Mouse (Mus musculus) layer of hippocampus, postnatal 10 days (tissue): ENCODE measurements at regions not wholly inside any gene's neighbourhood (a gene's known extent, or its start where the extent isn't known, plus 50 kb on each side); places are given as distances from the start of the nearest gene placed in this dataset.

Source experiments
- DNase-seq, 2 experiments: peaks; one replicate each; pipeline ENCODE4 v3.0.0; 2021; ENCODE audit warnings: low spot score in 2 of 2

GRCm38 (mm10) chr11:17324651-17325050 lies 67.3 kb downstream of the C1d start:
- DNase-seq = no peak

DNA sequence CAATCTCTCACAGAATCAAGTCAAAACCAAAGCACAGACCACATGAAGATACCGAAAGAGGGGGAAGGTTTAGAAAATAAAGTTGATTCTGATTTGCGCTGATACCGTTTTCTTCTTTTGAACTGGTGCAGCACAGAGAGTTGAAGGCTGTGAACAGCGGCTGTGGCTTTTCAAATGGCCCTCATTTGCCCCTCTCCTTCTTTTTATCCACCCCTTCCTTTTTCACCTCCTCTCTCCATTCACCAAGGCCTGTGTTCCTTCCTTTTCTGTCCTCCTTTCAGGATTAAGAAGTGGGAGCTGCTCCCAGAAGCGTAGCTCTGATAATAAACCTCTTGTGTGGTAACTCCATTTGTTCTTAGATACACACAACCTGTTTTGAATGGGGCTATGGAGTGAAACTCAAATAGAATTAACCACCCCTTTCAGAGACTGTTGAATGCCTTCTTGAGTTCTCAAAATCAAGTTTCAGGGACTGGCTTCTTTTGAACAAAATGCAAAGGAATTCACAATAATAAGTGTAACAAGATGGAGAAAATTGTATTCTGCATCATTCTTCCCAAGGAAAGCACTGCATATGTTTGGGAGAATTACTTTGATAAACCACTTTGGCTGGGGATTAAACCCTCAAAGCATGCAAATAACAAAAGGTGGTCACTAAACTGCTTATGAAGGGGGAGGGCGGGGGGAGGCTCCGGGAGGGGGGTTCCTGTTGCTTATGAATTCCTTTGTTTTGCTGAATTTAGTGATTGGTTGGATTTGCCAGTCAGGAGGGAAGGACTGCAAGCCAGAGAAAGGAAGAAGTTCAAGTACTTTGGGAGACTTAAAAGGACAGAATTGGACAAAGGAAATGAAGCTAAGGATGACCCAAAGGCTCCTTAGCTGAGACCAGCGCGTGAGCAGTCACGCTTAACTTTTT lies 68.6 kb downstream of the C1d start:
- DNase-seq = no peak

- no peak for DNase-seq
These were observed 69.3 kb downstream of the C1d start for GRCm38 (mm10) chr11:17326695-17327094.

- no peak for DNase-seq
These were observed 94.1 kb downstream of the C1d start for GRCm38 (mm10) chr11:17351476-17351875.

DNA sequence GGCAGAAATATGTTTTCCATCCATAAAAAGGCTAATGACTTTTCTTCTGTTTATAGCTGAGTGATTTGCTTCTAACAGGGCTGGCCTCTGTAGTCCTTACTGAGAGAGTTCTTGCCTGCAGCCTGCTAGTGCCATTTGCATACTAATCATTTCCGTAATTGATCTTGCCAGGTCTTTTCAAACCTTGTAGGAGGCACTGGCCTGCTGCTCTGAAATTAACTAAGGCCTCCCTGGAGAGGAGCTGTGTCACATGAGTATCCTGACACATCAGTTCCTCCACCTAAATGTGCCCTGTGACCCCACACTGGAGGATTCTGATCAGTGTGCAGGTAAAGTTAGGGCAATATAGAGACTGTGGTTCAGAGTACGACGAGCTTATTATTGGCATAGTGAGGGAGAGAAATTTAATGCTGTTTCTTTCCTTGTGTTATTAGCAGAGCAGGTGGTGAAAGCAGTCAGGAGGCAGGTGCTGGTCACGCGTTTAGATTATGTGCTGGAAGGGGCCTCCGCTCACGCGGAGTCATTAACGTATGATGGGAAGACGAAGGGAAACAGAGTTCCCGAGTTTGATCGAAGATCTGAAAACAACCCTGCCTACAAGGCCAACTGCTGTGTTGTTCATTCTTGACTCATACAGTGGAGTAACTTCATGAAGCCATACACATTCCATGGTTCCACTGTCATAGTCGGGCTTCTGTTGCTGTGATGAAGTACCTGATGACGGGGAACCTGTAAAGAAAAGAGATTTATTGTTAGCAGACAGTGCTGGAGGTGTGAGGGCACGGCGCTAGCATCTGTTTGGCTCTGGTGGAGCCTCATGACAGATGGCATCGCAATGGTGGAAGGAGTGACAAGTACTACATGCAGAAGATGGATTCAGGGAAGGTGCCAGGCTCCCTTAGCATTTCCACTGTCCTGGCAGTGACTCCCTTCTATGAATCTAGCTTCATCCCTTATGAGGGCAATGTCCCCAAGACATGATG lies 95.1 kb downstream of the C1d start:
- DNase-seq = peak in 1 of 2 experiments; percentile 18

DNA sequence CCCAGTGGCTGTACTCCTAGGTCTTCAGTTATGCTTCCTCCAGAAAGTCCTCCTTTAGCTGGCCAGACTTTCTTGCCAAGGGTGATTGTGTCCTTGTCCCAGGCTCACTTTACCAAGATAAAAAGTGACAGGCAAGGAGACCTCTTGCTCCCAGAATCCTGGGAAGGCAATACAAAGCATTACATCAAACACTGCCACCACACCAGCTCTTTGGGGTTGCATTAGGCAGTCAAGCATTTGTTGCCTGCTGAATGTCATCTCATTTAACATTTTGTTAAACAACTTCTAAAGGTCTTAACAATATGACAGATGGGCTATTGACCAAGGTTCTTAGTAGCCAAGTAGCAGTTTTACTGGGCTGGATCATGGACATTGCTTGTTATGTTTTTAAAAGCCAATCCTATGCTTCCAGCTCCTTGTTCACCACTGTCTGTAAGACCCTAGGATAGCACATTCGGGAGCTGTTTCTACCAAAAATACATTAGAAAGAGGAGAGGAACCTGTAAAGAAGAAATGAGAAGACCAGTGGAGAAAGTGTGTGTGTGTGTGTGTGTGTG lies 102.4 kb downstream of the C1d start:
- no peak for DNase-seq

- no peak for DNase-seq
These were observed 120.5 kb downstream of the C1d start for GRCm38 (mm10) chr11:17377859-17378258.

GRCm38 (mm10) chr11:17386756-17387155 lies 129.4 kb downstream of the C1d start:
- DNase-seq = no peak

DNA sequence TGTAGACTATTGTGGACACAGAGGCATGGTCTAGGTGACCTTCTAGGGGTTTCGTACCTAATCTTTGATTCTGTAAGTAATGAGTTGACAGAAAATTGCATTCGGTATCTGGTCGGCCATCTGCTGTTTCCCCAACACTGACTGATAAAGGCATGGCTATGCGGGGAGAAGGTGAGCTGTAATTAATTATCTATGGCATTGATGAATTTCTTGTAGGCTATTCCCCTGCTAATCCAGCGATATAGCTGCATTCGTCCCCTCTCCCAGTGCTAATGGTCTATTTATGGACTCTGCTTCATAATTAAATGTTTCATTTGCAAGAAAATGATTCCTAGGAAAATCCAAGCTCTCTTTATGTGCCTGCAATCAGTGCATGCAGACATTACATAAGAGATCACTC lies 136.5 kb downstream of the C1d start:
- DNase-seq = no peak

DNA sequence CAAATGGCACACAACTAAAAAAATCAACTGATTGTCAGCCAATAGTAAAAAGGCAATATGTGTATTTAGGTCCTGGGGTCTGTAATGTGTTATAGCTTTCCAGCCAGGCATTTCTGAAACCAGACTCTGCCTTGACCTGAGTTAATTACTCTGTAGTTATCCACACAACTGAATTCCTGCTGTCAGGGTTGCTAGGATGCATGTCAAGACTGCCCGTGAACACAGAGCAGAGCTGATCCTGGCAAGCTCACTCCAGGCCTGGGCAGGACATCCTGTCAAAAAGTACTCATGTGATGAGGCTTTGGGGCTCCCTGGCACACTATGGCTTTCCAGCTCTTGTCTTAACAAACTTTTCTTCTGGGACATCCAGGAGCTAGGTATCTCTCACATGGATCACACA lies 157.2 kb downstream of the C1d start:
- DNase-seq = no peak

DNA sequence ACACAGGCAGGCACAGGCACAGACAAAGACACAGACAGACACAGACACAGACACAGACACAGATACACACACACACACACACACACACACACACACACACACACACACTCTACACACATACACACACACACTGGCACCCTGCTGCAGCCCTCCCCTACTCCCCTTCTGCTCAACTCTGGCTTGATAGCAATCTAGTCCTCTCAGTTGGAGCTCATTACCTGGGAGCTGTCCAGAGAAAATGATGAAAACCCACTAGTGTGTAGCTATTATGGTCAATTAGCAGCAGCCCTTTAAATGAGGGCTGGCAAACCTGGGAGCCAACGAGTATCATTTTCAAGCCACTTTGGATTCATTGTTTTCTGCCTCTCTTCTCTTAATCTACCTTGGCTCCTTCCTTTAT lies 157.8 kb downstream of the C1d start:
- no peak for DNase-seq

DNA sequence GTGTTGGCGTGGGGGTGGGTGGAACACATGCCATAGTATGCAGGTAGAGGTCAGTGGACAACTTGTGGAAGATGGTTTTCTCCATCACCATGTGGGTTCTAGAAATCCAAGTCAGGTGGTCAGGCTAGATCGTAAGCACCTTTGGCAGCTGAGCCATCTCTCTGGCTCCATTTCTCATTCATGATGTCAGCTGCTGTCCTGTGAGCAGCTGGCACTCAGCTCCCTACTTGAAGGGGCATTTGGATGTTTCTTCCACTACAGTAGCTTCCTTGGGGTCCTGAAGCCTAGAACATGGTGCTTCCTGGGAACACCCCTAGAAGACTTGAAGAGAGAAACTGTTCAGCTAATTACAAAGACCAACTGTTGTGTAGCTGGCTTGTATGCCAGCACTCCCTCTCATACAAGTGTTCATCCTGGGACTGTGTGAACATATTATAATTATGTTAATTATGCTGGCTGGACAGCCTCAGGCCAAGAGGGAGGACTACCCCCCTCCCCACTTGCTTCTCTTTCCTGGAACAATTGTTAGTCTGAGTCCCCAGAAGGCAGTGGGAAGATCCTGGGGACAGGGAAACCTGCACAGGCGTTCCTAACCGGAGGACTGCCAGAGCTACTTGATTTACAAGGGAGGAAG lies 160.4 kb downstream of the C1d start:
- DNase-seq = peak; percentile 4 to 12

GRCm38 (mm10) chr11:17442133-17442532 lies 184.8 kb downstream of the C1d start:
- no peak for DNase-seq

- DNase-seq = no peak
These were observed 191.9 kb downstream of the C1d start for GRCm38 (mm10) chr11:17449289-17449688.

DNA sequence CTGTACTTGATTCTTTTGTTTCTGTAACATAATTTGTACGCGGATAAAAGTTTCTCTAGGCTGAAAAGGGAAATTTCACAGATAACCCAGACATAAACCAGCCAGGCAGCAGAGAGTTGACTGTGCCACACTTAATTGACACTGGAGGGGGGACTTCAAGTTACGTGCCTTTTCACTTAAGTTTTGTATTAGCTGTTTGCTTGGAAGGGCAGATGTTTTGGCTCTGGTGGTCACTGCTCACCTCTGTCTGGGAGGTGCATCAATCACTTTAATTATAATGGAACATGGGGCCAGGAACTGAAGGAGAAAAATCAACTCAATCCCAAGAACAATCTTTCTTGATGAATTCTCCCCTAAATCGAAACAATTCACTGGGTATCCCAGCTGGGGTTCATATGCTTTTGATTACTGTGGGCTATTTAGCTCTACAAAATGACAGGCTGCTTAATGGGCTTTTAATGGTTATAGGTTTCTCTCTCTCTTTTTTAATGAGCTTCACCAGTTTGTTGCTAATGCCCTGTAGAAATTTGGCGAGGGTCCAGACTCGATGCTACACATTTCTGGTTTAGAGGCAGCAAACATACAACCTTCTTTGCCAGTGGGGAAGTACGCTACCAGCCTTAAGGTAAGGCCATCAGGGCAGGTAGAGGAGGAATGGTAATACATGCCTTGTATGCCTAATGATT lies 193.1 kb downstream of the C1d start:
- DNase-seq = no peak

DNA sequence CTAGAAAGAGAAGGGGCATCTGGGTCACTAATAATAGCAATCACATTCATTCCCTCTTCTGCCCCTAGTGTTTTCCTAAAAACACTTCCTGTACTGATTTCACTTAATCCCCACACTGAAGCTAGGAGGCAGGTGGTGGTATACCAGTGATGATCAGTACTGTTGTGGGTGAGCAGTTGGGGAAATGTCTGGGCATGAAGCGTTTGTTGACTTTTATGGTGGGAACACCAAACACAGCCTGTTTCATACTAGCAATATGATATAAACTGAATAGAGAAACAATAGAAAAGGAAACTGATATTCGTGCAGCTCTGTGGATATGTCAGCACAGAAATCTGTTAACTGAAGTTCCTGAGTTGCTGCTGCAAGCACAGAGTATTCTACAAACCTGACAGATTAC lies 194.1 kb downstream of the C1d start:
- no peak for DNase-seq

DNA sequence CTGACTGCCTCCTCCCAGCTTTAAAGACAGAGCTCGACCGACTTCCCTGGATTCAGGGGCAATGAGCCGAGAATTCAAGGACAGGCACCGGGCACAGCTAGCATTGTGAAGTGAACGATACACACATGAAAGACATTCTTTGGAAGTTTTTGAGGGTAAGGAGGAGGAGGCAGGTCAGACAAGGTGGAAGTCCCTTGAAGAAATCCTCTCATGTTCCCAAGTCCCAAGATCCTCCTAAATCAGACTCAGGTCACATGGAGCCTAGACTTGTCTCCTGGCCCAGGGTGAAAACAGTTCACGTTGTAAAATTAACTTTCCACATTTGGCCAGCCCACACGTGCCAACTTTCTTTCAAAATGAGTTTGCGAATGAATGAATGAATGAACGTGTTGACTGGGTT lies 196.2 kb downstream of the C1d start:
- no peak for DNase-seq

GRCm38 (mm10) chr11:17458946-17459345 lies 201.6 kb downstream of the C1d start:
- DNase-seq = no peak

- DNase-seq = peak in 1 of 2 experiments; percentile 12
These were observed 202.9 kb downstream of the C1d start for GRCm38 (mm10) chr11:17460024-17460919.

DNA sequence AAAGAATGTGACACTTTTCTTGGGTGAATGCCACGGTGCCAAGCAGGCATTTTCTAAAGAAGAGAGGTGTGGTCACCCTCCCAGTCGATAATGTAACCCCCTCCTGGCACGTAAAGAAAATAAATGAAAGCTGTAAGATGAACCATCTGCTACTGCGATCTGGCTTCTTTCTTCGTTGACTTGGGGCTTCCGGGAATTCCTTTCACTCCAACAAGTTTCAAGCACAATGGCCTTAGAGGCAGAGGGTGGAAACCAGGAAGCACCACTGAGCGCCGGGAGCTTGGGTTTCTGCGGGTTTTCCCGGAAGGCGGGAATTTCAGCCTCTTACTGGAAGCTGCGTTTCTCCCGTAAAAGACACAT lies 203.5 kb downstream of the C1d start:
- DNase-seq = peak in 1 of 2 experiments; percentile 8
